Mouse (Mus musculus) hindbrain, embryonic 16.5 days (tissue): ENCODE results near the gene Lingo3. TPM values are rescaled to one million over a fixed set of nuclear protein-coding genes. Genes with fewer than 3 reads are reported as not detected.

ENCODE experiments used
- ATAC-seq: fragments of 200-750 bp; cut with Nextera tagmentation; 2 replicates; pipeline ENCODE4 v1.8.0; 2017; ENCODE audit warnings: moderate TSS enrichment, moderate library complexity
- H3K27ac ChIP-seq: fragments of 300-500 bp; sonication (generic); 2 replicates; pipeline ENCODE4 v1.5.1; 2014; ENCODE audit warnings: low read depth, mild to moderate bottlenecking, control low read depth, low read length, moderate library complexity
- H3K27me3 ChIP-seq: fragments of 300-500 bp; sonication (generic); replicated peaks from 2 replicates; pipeline ENCODE4 v1.6.1; 2014; ENCODE audit warnings: low read length; ENCODE audit not compliant: control insufficient read depth, insufficient read depth
- H3K36me3 ChIP-seq: fragments of 300-500 bp; sonication (generic); 2 replicates; pipeline ENCODE4 v1.6.1; 2014; ENCODE audit warnings: mild to moderate bottlenecking, low read length, moderate library complexity, mixed read lengths; ENCODE audit not compliant: control insufficient read depth, insufficient read depth
- H3K4me1 ChIP-seq: fragments of 300-500 bp; sonication (generic); 2 replicates; pipeline ENCODE4 v1.6.1; 2014; ENCODE audit warnings: low read depth, low read length; ENCODE audit not compliant: control insufficient read depth, insufficient read depth
- H3K4me2 ChIP-seq: fragments of 300-500 bp; sonication (generic); 2 replicates; pipeline ENCODE4 v1.6.1; 2014; ENCODE audit warnings: mild to moderate bottlenecking, low read length, control low read depth, moderate library complexity
- H3K4me3 ChIP-seq: fragments of 300-500 bp; sonication (generic); 2 replicates; pipeline ENCODE4 v1.5.1; 2014; ENCODE audit warnings: mild to moderate bottlenecking, low read length, control low read depth, moderate library complexity
- H3K9ac ChIP-seq: fragments of 300-500 bp; sonication (generic); 2 replicates; pipeline ENCODE4 v1.6.1; 2014; ENCODE audit warnings: low read depth, mild to moderate bottlenecking, control low read depth, low read length, moderate library complexity
- H3K9me3 ChIP-seq: fragments of 300-500 bp; sonication (generic); 2 replicates; pipeline ENCODE4 v1.6.1; 2014; ENCODE audit warnings: mild to moderate bottlenecking, low read length, moderate library complexity; ENCODE audit not compliant: control insufficient read depth
- WGBS: fragments of 180-500 bp; shearing (Covaris S2); extraction: QIAGEN DNeasy Blood & Tissue Kit; methylation state at CpG from one replicate; pipeline ENCODE4 v1.1.7; 2014; 5-methylcytosine and 5-hydroxymethylcytosine counted together
- polyA plus RNA-seq: library from polyadenylated mRNA; unstranded; fragments of >200 nt; fragmentation: Nextera tagmentation; extraction: Ambion mirVana; gene quantifications from 2 replicates; pipeline ENCODE4 v1.2.1, GENCODE M21; 2015

Lingo3 gene
- polyA plus RNA-seq, 1 experiment from 2014 or later, result 23.3 TPM

GRCm38 (mm10) chr10:80802996-80803395 lies 40.8 kb downstream of the Lingo3 start:
- H3K4me1 ChIP-seq, result peaks cover 28% of the 10 kb centered on the region
- no peaks in the 10 kb centered on the region for H3K9me3 ChIP-seq
- H3K27ac ChIP-seq, result no peak overlapping the region
- ATAC-seq, result no peak
- H3K36me3 ChIP-seq, result peaks cover 39% of the 10 kb centered on the region
- WGBS, result 92% methylated on average over 3 of the region's 3 CpGs
- H3K9ac ChIP-seq, result no peak overlapping the region
- H3K27me3 ChIP-seq, result peaks cover 3% of the 10 kb centered on the region; the same call in 1 of the 2 replicates
- no peak overlapping the region for H3K4me2 ChIP-seq
- no peak overlapping the region for H3K4me3 ChIP-seq

- ATAC-seq, result no peak
- H3K9me3 ChIP-seq, result no peaks in the 10 kb centered on the region
- H3K36me3 ChIP-seq, result peaks cover 39% of the 10 kb centered on the region
- H3K27ac ChIP-seq, result no peak overlapping the region
- peaks cover 28% of the 10 kb centered on the region for H3K4me1 ChIP-seq
- no peak overlapping the region for H3K4me2 ChIP-seq
- 91% methylated on average over 10 of the region's 10 CpGs for WGBS
- peaks cover 3% of the 10 kb centered on the region; the same call in 1 of the 2 replicates for H3K27me3 ChIP-seq
- no peak overlapping the region for H3K4me3 ChIP-seq
- no peak overlapping the region for H3K9ac ChIP-seq
Observed at GRCm38 (mm10) chr10:80802204-80802912, 41.5 kb downstream of the Lingo3 start.

GRCm38 (mm10) chr10:80799070-80799566 lies 44.7 kb downstream of the Lingo3 start:
- Histone ChIP-seq H3K4me3 (peak overlapping the region; percentile 91), H3K36me3 (peaks cover 36% of the 10 kb centered on the region), H3K4me2 (peak overlapping the region; percentile 78), H3K9me3 (no peaks in the 10 kb centered on the region), H3K4me1 (peaks cover 27% of the 10 kb centered on the region), H3K9ac (peak overlapping the region; percentile 98), H3K27me3 (no peaks in the 10 kb centered on the region), H3K27ac (peak overlapping the region; percentile 98)
- 3% methylated on average over 18 of the region's 18 CpGs for WGBS
- ATAC-seq, result no peak

- Histone ChIP-seq H3K9ac (peak within 1 kb of the TSS; percentile 98), H3K27me3 (no peaks in the 10 kb centered on the region), H3K4me1 (peaks cover 27% of the 10 kb centered on the region), H3K36me3 (peaks cover 28% of the 10 kb centered on the region), H3K27ac (peak within 1 kb of the TSS; percentile 98), H3K4me2 (peak within 1 kb of the TSS; percentile 94), H3K4me3 (peak within 1 kb of the TSS; percentile 91), H3K9me3 (no peaks in the 10 kb centered on the region)
- ATAC-seq, result peak; percentile 93
- WGBS, result under 1% methylated on average over 91 of the region's 104 CpGs
Observed at GRCm38 (mm10) chr10:80798150-80799006, 45.5 kb downstream of the Lingo3 start, which contains the start of the genes Sf3a2 and Plekhj1. Sf3a2 (plus strand) TSS chr10:80798198. Plekhj1 (minus strand) TSS chr10:80798626.

GRCm38 (mm10) chr10:80797186-80798149 lies 46.4 kb downstream of the Lingo3 start:
- Histone ChIP-seq H3K9ac (peak overlapping the region; percentile 98), H3K4me3 (peak overlapping the region; percentile 91), H3K27ac (peak overlapping the region; percentile 98), H3K4me1 (peaks cover 27% of the 10 kb centered on the region), H3K9me3 (no peaks in the 10 kb centered on the region), H3K36me3 (peaks cover 25% of the 10 kb centered on the region), H3K27me3 (no peaks in the 10 kb centered on the region), H3K4me2 (peak overlapping the region; percentile 94)
- ATAC-seq, result peak; percentile 75
- WGBS, result 2% methylated on average over 59 of the region's 59 CpGs

GRCm38 (mm10) chr10:80796307-80796848 lies 47.5 kb downstream of the Lingo3 start:
- Histone ChIP-seq H3K9me3 (no peaks in the 10 kb centered on the region), H3K36me3 (peaks cover 22% of the 10 kb centered on the region), H3K4me3 (no peak overlapping the region), H3K9ac (0 out of 2 replicates have a peak overlapping the region, but pooled peaks have one; percentile 2), H3K4me1 (peaks cover 27% of the 10 kb centered on the region), H3K27ac (no peak overlapping the region), H3K27me3 (no peaks in the 10 kb centered on the region), H3K4me2 (peak overlapping the region; percentile 94; the same call in 1 of the 2 replicates)
- no peak for ATAC-seq
- 82% methylated on average over 9 of the region's 9 CpGs for WGBS

GRCm38 (mm10) chr10:80794750-80795149 lies 49.1 kb downstream of the Lingo3 start:
- no peak for ATAC-seq
- H3K9me3 ChIP-seq, result no peaks in the 10 kb centered on the region
- no peak overlapping the region for H3K4me2 ChIP-seq
- peaks cover 20% of the 10 kb centered on the region for H3K4me1 ChIP-seq
- no peak overlapping the region for H3K4me3 ChIP-seq
- WGBS, result 82% methylated on average over 8 of the region's 8 CpGs
- peaks cover 34% of the 10 kb centered on the region for H3K36me3 ChIP-seq
- H3K27me3 ChIP-seq, result no peaks in the 10 kb centered on the region
- H3K9ac ChIP-seq, result no peak overlapping the region
- H3K27ac ChIP-seq, result no peak overlapping the region

- Histone ChIP-seq H3K4me2 (no peak overlapping the region), H3K9ac (no peak overlapping the region), H3K36me3 (peaks cover 41% of the 10 kb centered on the region), H3K4me1 (peaks cover 14% of the 10 kb centered on the region), H3K27ac (no peak overlapping the region), H3K9me3 (no peaks in the 10 kb centered on the region), H3K4me3 (no peak overlapping the region), H3K27me3 (no peaks in the 10 kb centered on the region)
- 89% methylated on average over 4 of the region's 4 CpGs for WGBS
- no peak for ATAC-seq
Observed at GRCm38 (mm10) chr10:80793803-80794202, 50.0 kb downstream of the Lingo3 start.
